Mouse (Mus musculus): ENCODE measurements around the gene Specc1. TPM values are rescaled to one million over a fixed set of nuclear protein-coding genes. Genes with fewer than 3 reads are reported as not detected.

The Specc1 gene
- total and polyA plus RNA-seq, 3 experiments = 7.3 to 18.6 (median 15.5) TPM

DNA sequence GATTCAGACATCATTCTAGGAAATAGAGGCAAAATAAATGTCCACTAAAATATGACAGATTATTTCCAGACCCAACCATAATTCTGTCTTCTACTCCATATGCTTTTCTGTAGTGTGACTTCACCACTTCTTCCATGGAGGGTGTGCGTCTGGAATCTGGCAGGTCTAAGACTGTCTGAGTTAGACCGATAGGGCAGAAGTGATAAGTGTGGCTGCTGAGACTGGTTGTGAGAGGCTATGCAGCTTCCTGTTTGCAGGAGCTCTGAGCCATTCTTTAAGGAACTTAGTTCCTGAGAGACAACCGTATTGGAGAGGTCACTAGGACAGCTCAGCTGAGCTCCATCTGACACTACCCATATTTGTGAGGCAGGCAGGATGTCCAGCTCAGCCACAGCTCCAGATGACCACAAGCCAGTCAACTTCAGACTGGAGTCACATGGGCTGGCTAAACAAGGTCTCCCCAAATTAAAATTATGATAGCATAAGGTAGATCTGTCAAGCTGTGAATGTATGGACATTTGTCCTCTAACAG lies 146.9 kb downstream of the Specc1 start:
- H3K9ac ChIP-seq (ENCODE audit: insufficient read depth, low read depth) = no peak overlapping the region
- no peaks in the 10 kb centered on the region for H3K9me3 ChIP-seq (replicated peaks; ENCODE audit: low read length)
- H3K79me2 ChIP-seq (replicated peaks; ENCODE audit: control insufficient read depth, extremely low read depth, insufficient read depth, poor library complexity, severe bottlenecking) = no peaks in the 10 kb centered on the region; the same call in none of the 2 replicates
- H3K4me1 ChIP-seq (ENCODE audit: control insufficient read depth in 1 of 2, insufficient read depth in 2 of 2) = peaks cover 0 to 3% of the 10 kb centered on the region in 2 experiments; a peak in 2 of 4 replicates
- no peak overlapping the region for H3K4me2 ChIP-seq (ENCODE audit: insufficient read depth, low read depth, poor library complexity, severe bottlenecking)
- no peak for DNase-seq (ENCODE audit: extremely low read depth)
- H3K4me3 ChIP-seq (replicated peaks in 1 of 3; ENCODE audit: low read depth in 2 of 3, low read length in 2 of 3, poor library complexity in 1 of 3) = no peak overlapping the region
- no peak overlapping the region for H3K27ac ChIP-seq (ENCODE audit: insufficient read depth, low read depth)
- H3K27me3 ChIP-seq (replicated peaks) = no peaks in the 10 kb centered on the region
- no peak for TF ChIP-seq CTCF (conservative IDR thresholded peaks at IDR 0.05 in 1 of 2, IDR thresholded peaks at IDR 0.05 in 1 of 2; ENCODE audit: low read depth in 2 of 2, low read length in 2 of 2)
- no peak for TF ChIP-seq PAX5 (IDR thresholded peaks at IDR 0.05; ENCODE audit: low read length)
- TF ChIP-seq CHD1 (IDR thresholded peaks at IDR 0.05; ENCODE audit: low read depth, low read length) = no peak
- no peak for TF ChIP-seq ZKSCAN1 (IDR thresholded peaks at IDR 0.05; ENCODE audit: borderline replicate concordance, low read depth, low read length)
- no peak for TF ChIP-seq NRF1 (IDR thresholded peaks at IDR 0.05; ENCODE audit: low read depth, low read length)
- dilution Hi-C loops (cut with MboI; ENCODE audit: extremely low pct_ligation_motif_present, extremely low pct_unique_long_range_greater_than_20kb, low sequenced_read_pairs) (no loop called here), in situ Hi-C loops (cut with MboI; ENCODE audit: low pct_ligation_motif_present, low pct_unique_long_range_greater_than_20kb, low sequenced_read_pairs) (no loop called here)
- peaks cover 0 to 2% of the 10 kb centered on the region in 2 experiments for H3K36me3 ChIP-seq (replicated peaks in 1 of 2; ENCODE audit: control insufficient read depth in 1 of 2, insufficient read depth in 1 of 2, low read length in 1 of 2)

GRCm38 (mm10) chr11:62106401-62106871 lies 149.9 kb downstream of the Specc1 start:
- H3K4me3 ChIP-seq (replicated peaks in 1 of 3; ENCODE audit: low read depth in 2 of 3, low read length in 2 of 3, poor library complexity in 1 of 3) = no peak overlapping the region
- no peak overlapping the region for H3K27ac ChIP-seq (ENCODE audit: insufficient read depth, low read depth)
- no peak for DNase-seq (ENCODE audit: extremely low read depth)
- in situ Hi-C loops (cut with MboI; ENCODE audit: low pct_ligation_motif_present, low pct_unique_long_range_greater_than_20kb, low sequenced_read_pairs) = no loop called here
- TF ChIP-seq RCOR1 (conservative IDR thresholded peaks at IDR 0.05; ENCODE audit: low read depth, low read length) (no peak), POLR2A (IDR thresholded peaks at IDR 0.05; ENCODE audit: low read depth, low read length) (no peak), EP300 (IDR thresholded peaks at IDR 0.05; ENCODE audit: low read length) (no peak), BHLHE40 (IDR thresholded peaks at IDR 0.05; ENCODE audit: low read depth, low read length) (no peak)
- H3K4me2 ChIP-seq (ENCODE audit: insufficient read depth, low read depth, poor library complexity, severe bottlenecking) = no peak overlapping the region
- no peak overlapping the region for H3K9ac ChIP-seq (ENCODE audit: insufficient read depth, low read depth)
- H3K36me3 ChIP-seq (replicated peaks in 1 of 2; ENCODE audit: control insufficient read depth in 1 of 2, insufficient read depth in 1 of 2, low read length in 1 of 2) = peaks cover 0 to 4% of the 10 kb centered on the region in 2 experiments
- H3K79me2 ChIP-seq (replicated peaks; ENCODE audit: control insufficient read depth, extremely low read depth, insufficient read depth, poor library complexity, severe bottlenecking) = no peaks in the 10 kb centered on the region; the same call in 1 of the 2 replicates
- H3K9me3 ChIP-seq (replicated peaks; ENCODE audit: low read length) = no peaks in the 10 kb centered on the region
- dilution Hi-C loops (cut with MboI; ENCODE audit: extremely low pct_ligation_motif_present, extremely low pct_unique_long_range_greater_than_20kb, low sequenced_read_pairs) = no loop called here
- no peaks in the 10 kb centered on the region for H3K27me3 ChIP-seq (replicated peaks)
- peaks cover 0 to 3% of the 10 kb centered on the region in 2 experiments; a peak in 2 of 4 replicates for H3K4me1 ChIP-seq (ENCODE audit: control insufficient read depth in 1 of 2, insufficient read depth in 2 of 2)

GRCm38 (mm10) chr11:62107272-62107836 lies 150.8 kb downstream of the Specc1 start:
- peaks cover 0 to 3% of the 10 kb centered on the region in 2 experiments; a peak in 2 of 4 replicates for H3K4me1 ChIP-seq (ENCODE audit: control insufficient read depth in 1 of 2, insufficient read depth in 2 of 2)
- H3K9me3 ChIP-seq (replicated peaks; ENCODE audit: low read length) = no peaks in the 10 kb centered on the region
- no peaks in the 10 kb centered on the region; the same call in 1 of the 2 replicates for H3K79me2 ChIP-seq (replicated peaks; ENCODE audit: control insufficient read depth, extremely low read depth, insufficient read depth, poor library complexity, severe bottlenecking)
- H3K4me3 ChIP-seq (replicated peaks in 1 of 3; ENCODE audit: low read depth in 2 of 3, low read length in 2 of 3, poor library complexity in 1 of 3) = no peak overlapping the region
- H3K27me3 ChIP-seq (replicated peaks) = no peaks in the 10 kb centered on the region
- H3K27ac ChIP-seq (ENCODE audit: insufficient read depth, low read depth) = no peak overlapping the region
- no peak for DNase-seq (ENCODE audit: extremely low read depth)
- in situ Hi-C loops (cut with MboI; ENCODE audit: low pct_ligation_motif_present, low pct_unique_long_range_greater_than_20kb, low sequenced_read_pairs) (no loop called here), dilution Hi-C loops (cut with MboI; ENCODE audit: extremely low pct_ligation_motif_present, extremely low pct_unique_long_range_greater_than_20kb, low sequenced_read_pairs) (no loop called here)
- no peak overlapping the region for H3K4me2 ChIP-seq (ENCODE audit: insufficient read depth, low read depth, poor library complexity, severe bottlenecking)
- H3K9ac ChIP-seq (ENCODE audit: insufficient read depth, low read depth) = no peak overlapping the region
- TF ChIP-seq MAFK (IDR thresholded peaks at IDR 0.05; ENCODE audit: insufficient replicate concordance, low read length) (no peak), BHLHE40 (IDR thresholded peaks at IDR 0.05; ENCODE audit: low read depth, low read length) (no peak), MEF2A (IDR thresholded peaks at IDR 0.05; ENCODE audit: borderline replicate concordance, low read depth, low read length) (no peak), CHD1 (IDR thresholded peaks at IDR 0.05; ENCODE audit: low read depth, low read length) (no peak), PAX5 (IDR thresholded peaks at IDR 0.05; ENCODE audit: low read length) (no peak), TCF12 (IDR thresholded peaks at IDR 0.05; ENCODE audit: low read depth, low read length) (no peak), CHD2 (IDR thresholded peaks at IDR 0.05; ENCODE audit: low read length) (no peak), CTCF (conservative IDR thresholded peaks at IDR 0.05 in 1 of 2, IDR thresholded peaks at IDR 0.05 in 1 of 2; ENCODE audit: low read depth in 2 of 2, low read length in 2 of 2) (no peak), ZKSCAN1 (IDR thresholded peaks at IDR 0.05; ENCODE audit: borderline replicate concordance, low read depth, low read length) (no peak), POLR2AphosphoS2 (IDR thresholded peaks at IDR 0.05; ENCODE audit: low read depth, low read length) (no peak), NRF1 (IDR thresholded peaks at IDR 0.05; ENCODE audit: low read depth, low read length) (no peak), ZC3H11A (IDR thresholded peaks at IDR 0.05; ENCODE audit: low read depth, low read length) (no peak), SMC3 (IDR thresholded peaks at IDR 0.05; ENCODE audit: low read depth, low read length) (no peak), UBTF (IDR thresholded peaks at IDR 0.05; ENCODE audit: low read depth, low read length) (no peak), RCOR1 (conservative IDR thresholded peaks at IDR 0.05; ENCODE audit: low read depth, low read length) (no peak), ETS1 (conservative IDR thresholded peaks at IDR 0.05; ENCODE audit: low read depth, low read length) (no peak), KAT2A (IDR thresholded peaks at IDR 0.05; ENCODE audit: insufficient replicate concordance, low read length) (no peak), MAZ (IDR thresholded peaks at IDR 0.05; ENCODE audit: low read depth, low read length) (no peak)
- H3K36me3 ChIP-seq (replicated peaks in 1 of 2; ENCODE audit: control insufficient read depth in 1 of 2, insufficient read depth in 1 of 2, low read length in 1 of 2) = peaks cover 0 to 5% of the 10 kb centered on the region in 2 experiments

Data from CH12.LX (cell line).